Mouse (Mus musculus) T-cell, adult 66 days (primary cell): ENCODE data around the gene Chordc1. TPM values are rescaled to one million over a fixed set of nuclear protein-coding genes. Genes with fewer than 3 reads are reported as not detected.

Experiments
- total RNA-seq, 2 experiments: library from RNA; stranded (reverse); gene quantifications; 3 replicates in 1 of 2; 4 replicates in 1 of 2; pipeline ENCODE4 v1.2.4; 2023

Chordc1 gene
- 100 to 1,000 TPM in 1 of 2 experiments, 10 to 100 TPM in 1; 87.0 to 122 TPM for total RNA-seq

GRCm38 (mm10) chr9:18291571-18292429, at the start of gene Chordc1:
Gene Chordc1 (plus strand): TSS chr9:18292125.

Other genes with a start within 250 kb of the Chordc1 start
- gene Naalad2, start 110.9 kb downstream of the Chordc1 start, total RNA-seq, result not detected
- not detected for gene Ubtfl1, start 112.3 kb downstream of the Chordc1 start, total RNA-seq
- gene Mbd3l2, start 138.5 kb downstream of the Chordc1 start, total RNA-seq, result not detected
- 1 to 10 TPM; 1.7 to 1.8 TPM for gene Zfp558, start 186.1 kb downstream of the Chordc1 start, total RNA-seq
- gene Mbd3l1, start 186.2 kb downstream of the Chordc1 start, total RNA-seq, result not detected